Mouse (Mus musculus) MEL (cell line): ENCODE data around the gene Eef1akmt3. TPM values are rescaled to one million over a fixed set of nuclear protein-coding genes. Genes with fewer than 3 reads are reported as not detected.

Experiments used
- DNase-seq: peaks from one replicate; pipeline ENCODE4 v3.0.0; 2011; ENCODE audit warnings: low read depth, low spot score
- H3K27ac ChIP-seq: 2 replicates; pipeline ENCODE4 v1.5.1; 2012; ENCODE audit warnings: low read depth, mild to moderate bottlenecking, control low read depth, low read length, moderate library complexity; ENCODE audit not compliant: control insufficient read depth
- H3K27me3 ChIP-seq, 2 experiments: fragments of 150-350 bp in 1 of 2; sonication (generic) in 1 of 2; 2 replicates each; pipeline ENCODE4 v1.6.1; 2012; ENCODE audit warnings: low read length in 2 of 2, mild to moderate bottlenecking in 2 of 2, improper control_type of control experiment in 1 of 2, moderate library complexity in 1 of 2; ENCODE audit not compliant: insufficient read depth in 2 of 2, control insufficient read depth in 1 of 2
- H3K36me3 ChIP-seq, 2 experiments: 2 replicates each; pipeline ENCODE4 v1.6.1; 2012 to 2014; ENCODE audit warnings: low read length in 2 of 2, improper control_type of control experiment in 1 of 2, inconsistent platforms in 1 of 2, mild to moderate bottlenecking in 1 of 2; ENCODE audit not compliant: insufficient read depth in 2 of 2, control insufficient read depth in 1 of 2
- H3K4me1 ChIP-seq, 2 experiments: fragments of 150-350 bp in 1 of 2; sonication (generic) in 1 of 2; 2 replicates each; pipeline ENCODE4 v1.6.1; 2012; ENCODE audit warnings: low read length in 2 of 2, improper control_type of control experiment in 1 of 2, mild to moderate bottlenecking in 1 of 2; ENCODE audit not compliant: insufficient read depth in 2 of 2, control insufficient read depth in 1 of 2
- H3K4me3 ChIP-seq, 2 experiments: fragments of 150-350 bp in 1 of 2; sonication (generic) in 1 of 2; 2 replicates each; pipeline ENCODE4 v1.5.1; 2012; ENCODE audit warnings: low read depth in 2 of 2, low read length in 2 of 2, mild to moderate bottlenecking in 2 of 2, moderate library complexity in 2 of 2, control low read depth in 1 of 2, improper control_type of control experiment in 1 of 2; ENCODE audit not compliant: control insufficient read depth in 1 of 2, insufficient read depth in 1 of 2
- H3K79me2 ChIP-seq: 2 replicates; pipeline ENCODE4 v1.6.1; 2012; ENCODE audit warnings: mild to moderate bottlenecking, low read length, moderate library complexity; ENCODE audit not compliant: control insufficient read depth, poor library complexity, insufficient read depth
- H3K9ac ChIP-seq: 2 replicates; pipeline ENCODE4 v1.6.1; 2012; ENCODE audit warnings: low read depth, mild to moderate bottlenecking, control low read depth, low read length, moderate library complexity; ENCODE audit not compliant: control insufficient read depth, poor library complexity, severe bottlenecking
- H3K9me3 ChIP-seq: fragments of 150-350 bp; sonication (generic); replicated peaks from 2 replicates; pipeline ENCODE4 v1.6.1; 2012; ENCODE audit warnings: mild to moderate bottlenecking, low read length, improper control_type of control experiment, moderate library complexity; ENCODE audit not compliant: insufficient read depth
- BHLHE40 ChIP-seq: IDR thresholded peaks from 2 replicates; pipeline ENCODE4 v1.6.1; 2012; ENCODE audit warnings: low read depth, mild to moderate bottlenecking, inconsistent platforms, low read length, improper control_type of control experiment, borderline replicate concordance
- CHD1 ChIP-seq: IDR thresholded peaks from 2 replicates; pipeline ENCODE4 v1.6.1; 2012; ENCODE audit warnings: low read depth, mild to moderate bottlenecking, inconsistent platforms, low read length, improper control_type of control experiment
- CTCF ChIP-seq, 3 experiments: IDR thresholded peaks in 2 of 3; conservative IDR thresholded peaks in 1 of 3; 2 replicates each; pipeline ENCODE4 v1.5.1; 2011 to 2012; ENCODE audit warnings: low read length in 3 of 3, low read depth in 2 of 3, mild to moderate bottlenecking in 2 of 3, improper control_type of control experiment in 1 of 3, inconsistent platforms in 1 of 3, mixed read lengths in 1 of 3, moderate library complexity in 1 of 3; ENCODE audit not compliant: control insufficient read depth in 1 of 3, insufficient read depth in 1 of 3, poor library complexity in 1 of 3, severe bottlenecking in 1 of 3
- E2F4 ChIP-seq: IDR thresholded peaks from 2 replicates; pipeline ENCODE4 v1.6.1; 2011; ENCODE audit warnings: low read depth, low read length, improper control_type of control experiment, borderline replicate concordance
- MAFK ChIP-seq: IDR thresholded peaks from 2 replicates; pipeline ENCODE4 v1.6.1; 2011; ENCODE audit warnings: low read depth, mild to moderate bottlenecking, low read length, improper control_type of control experiment, borderline replicate concordance
- MAZ ChIP-seq: IDR thresholded peaks from 2 replicates; pipeline ENCODE4 v1.6.1; 2012; ENCODE audit warnings: low read depth, mild to moderate bottlenecking, inconsistent platforms, low read length, improper control_type of control experiment
- MEF2A ChIP-seq: IDR thresholded peaks from 2 replicates; pipeline ENCODE4 v1.6.1; 2014; ENCODE audit warnings: low read depth, mild to moderate bottlenecking, inconsistent platforms, low read length, improper control_type of control experiment; ENCODE audit not compliant: poor library complexity, insufficient replicate concordance, severe bottlenecking; ENCODE audit errors: extremely low read depth
- MXI1 ChIP-seq: IDR thresholded peaks from 2 replicates; pipeline ENCODE4 v1.6.1; 2011; ENCODE audit warnings: mild to moderate bottlenecking, low read depth, low read length, improper control_type of control experiment
- MYC ChIP-seq: IDR thresholded peaks from 2 replicates; pipeline ENCODE4 v1.6.1; 2011; ENCODE audit warnings: low read depth, mild to moderate bottlenecking, low read length, improper control_type of control experiment, moderate library complexity
- NELFE ChIP-seq: IDR thresholded peaks from 2 replicates; pipeline ENCODE4 v1.6.1; 2011; ENCODE audit warnings: low read depth, low read length, improper control_type of control experiment
- POLR2A ChIP-seq, 2 experiments: IDR thresholded peaks; 2 replicates each; pipeline ENCODE4 v1.6.1; 2011 to 2012; ENCODE audit warnings: low read length in 2 of 2, mild to moderate bottlenecking in 2 of 2, control low read depth in 1 of 2, improper control_type of control experiment in 1 of 2, low read depth in 1 of 2, moderate library complexity in 1 of 2; ENCODE audit not compliant: control insufficient read depth in 1 of 2, insufficient read depth in 1 of 2, poor library complexity in 1 of 2
- SIN3A ChIP-seq: IDR thresholded peaks from 2 replicates; pipeline ENCODE4 v1.6.1; 2012; ENCODE audit warnings: low read length, improper control_type of control experiment, inconsistent platforms
- SMC3 ChIP-seq: IDR thresholded peaks from 2 replicates; pipeline ENCODE4 v1.6.1; 2011; ENCODE audit warnings: low read depth, low read length, improper control_type of control experiment
- TAL1 ChIP-seq: IDR thresholded peaks from 2 replicates; pipeline ENCODE4 v1.6.1; 2012; ENCODE audit warnings: mild to moderate bottlenecking, inconsistent platforms, low read length, moderate library complexity, mixed read lengths
- TCF12 ChIP-seq: IDR thresholded peaks from 2 replicates; pipeline ENCODE4 v1.6.1; 2014; ENCODE audit warnings: low read depth, mild to moderate bottlenecking, inconsistent platforms, low read length, improper control_type of control experiment, moderate library complexity
- USF1 ChIP-seq: IDR thresholded peaks from 2 replicates; pipeline ENCODE4 v1.6.1; 2014; ENCODE audit warnings: low read depth, mild to moderate bottlenecking, inconsistent platforms, low read length, improper control_type of control experiment, moderate library complexity
- USF2 ChIP-seq, 2 experiments: IDR thresholded peaks; 2 replicates each; pipeline ENCODE4 v1.6.1; 2011 to 2012; ENCODE audit warnings: improper control_type of control experiment in 2 of 2, low read length in 2 of 2, borderline replicate concordance in 1 of 2, inconsistent platforms in 1 of 2, low read depth in 1 of 2, mild to moderate bottlenecking in 1 of 2; ENCODE audit not compliant: insufficient read depth in 1 of 2
- polyA plus RNA-seq, 2 experiments: library from polyadenylated mRNA; stranded (reverse) in 1 of 2; unstranded in 1 of 2; fragments of >175 nt in 1 of 2; fragments of >200 nt in 1 of 2; gene quantifications; 2 replicates each; pipeline versions ENCODE4 v1.2.1 to v1.2.4; 2012; ENCODE audit warnings: low replicate concordance in 2 of 2, low read depth in 1 of 2; ENCODE audit not compliant: insufficient read length in 2 of 2, insufficient read depth in 1 of 2, missing spikeins in 1 of 2
- total RNA-seq: library from RNA; depleted of rRNA; stranded (reverse); fragments of 300-350 nt; gene quantifications from 2 replicates; pipeline ENCODE4 v1.2.3, GENCODE M21; 2012

Eef1akmt3 gene
- total and polyA plus RNA-seq, 3 experiments = 0.27 to 2.3 TPM; not detected in 1

DNA sequence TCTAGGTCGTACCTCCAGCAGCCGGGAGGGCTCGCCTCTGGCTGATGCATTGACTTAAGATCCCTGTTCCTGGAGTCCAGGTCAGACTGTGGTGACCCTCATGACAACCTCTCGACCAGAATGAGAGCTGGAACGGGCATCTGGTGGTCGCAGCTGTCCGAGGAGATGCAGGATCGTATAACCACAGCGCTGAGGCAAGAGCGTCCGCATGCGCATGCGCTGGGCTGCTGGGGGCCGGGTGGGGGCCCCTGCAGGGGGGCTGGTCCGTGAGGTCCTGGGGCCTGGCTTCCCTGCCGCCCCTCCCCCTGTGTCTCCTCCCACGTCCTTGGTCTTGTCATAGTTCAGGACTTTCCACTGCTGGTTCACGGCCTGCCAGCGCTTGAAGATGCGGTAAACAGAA is 15.2 kb upstream of the Eef1akmt3 start:
- no peak overlapping the region for H3K9ac ChIP-seq
- H3K36me3 ChIP-seq = peaks cover 0 to 2% of the 10 kb centered on the region in 2 experiments; a peak in 1 of 4 replicates
- H3K4me3 ChIP-seq = no peak overlapping the region
- no peak overlapping the region for H3K27ac ChIP-seq
- no peaks in the 10 kb centered on the region for H3K9me3 ChIP-seq
- TF ChIP-seq SIN3A = no peak
- TF ChIP-seq NELFE = no peak
- no peak for TF ChIP-seq POLR2A (IDR thresholded peaks at IDR 0.05; ENCODE audit: control insufficient read depth in 1 of 2, insufficient read depth in 1 of 2, low read depth in 1 of 2, low read length in 2 of 2, poor library complexity in 1 of 2)
- no peak for TF ChIP-seq MAZ
- no peak for TF ChIP-seq MXI1
- TF ChIP-seq USF2 (IDR thresholded peaks at IDR 0.05; ENCODE audit: borderline replicate concordance in 1 of 2, insufficient read depth in 1 of 2, low read depth in 1 of 2, low read length in 2 of 2) = no peak
- no peak for TF ChIP-seq BHLHE40
- TF ChIP-seq, all 39 proteins: peak for 0
- no peaks in the 10 kb centered on the region; the same call in 1 of the 2 replicates for H3K79me2 ChIP-seq
- DNase-seq = no peak
- H3K27me3 ChIP-seq = no peaks in the 10 kb centered on the region
- peaks cover 0 to 7% of the 10 kb centered on the region in 2 experiments; a peak in 1 of 4 replicates for H3K4me1 ChIP-seq

DNA sequence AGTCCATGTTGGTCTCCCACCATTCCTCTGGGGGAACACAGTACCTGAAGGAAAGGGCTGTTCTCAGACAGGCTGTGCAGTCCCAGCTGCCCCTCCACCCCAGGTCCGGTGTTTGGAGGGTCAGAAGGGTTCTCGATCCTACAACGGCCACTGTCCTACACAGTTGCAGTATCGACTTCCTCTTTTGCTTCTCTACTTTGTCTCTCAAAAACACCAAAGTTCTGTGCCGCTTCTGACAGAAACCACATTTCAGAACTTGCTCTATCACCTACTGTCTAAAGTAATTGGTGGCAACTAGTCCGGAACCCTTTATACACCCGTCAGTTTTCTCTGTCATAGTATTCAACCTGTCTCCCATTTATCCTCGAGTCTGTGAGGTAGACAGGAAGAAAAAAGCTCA is 14.1 kb upstream of the Eef1akmt3 start:
- no peak overlapping the region for H3K27ac ChIP-seq
- no peaks in the 10 kb centered on the region for H3K9me3 ChIP-seq
- no peaks in the 10 kb centered on the region for H3K27me3 ChIP-seq
- DNase-seq = no peak
- no peak for TF ChIP-seq BHLHE40
- TF ChIP-seq NELFE = no peak
- no peak for TF ChIP-seq MEF2A
- no peak for TF ChIP-seq SIN3A
- no peak for TF ChIP-seq MXI1
- TF ChIP-seq E2F4 = no peak
- TF ChIP-seq TAL1 = no peak
- TF ChIP-seq TCF12 = no peak
- no peak for TF ChIP-seq MAFK
- TF ChIP-seq CTCF (IDR thresholded peaks at IDR 0.05 in 2 of 3, conservative IDR thresholded peaks at IDR 0.05 in 1 of 3; ENCODE audit: control insufficient read depth in 1 of 3, insufficient read depth in 1 of 3, low read depth in 2 of 3, low read length in 3 of 3, poor library complexity in 1 of 3, severe bottlenecking in 1 of 3) = no peak
- TF ChIP-seq USF1 = no peak
- no peak for TF ChIP-seq POLR2A (IDR thresholded peaks at IDR 0.05; ENCODE audit: control insufficient read depth in 1 of 2, insufficient read depth in 1 of 2, low read depth in 1 of 2, low read length in 2 of 2, poor library complexity in 1 of 2)
- TF ChIP-seq CHD1 = no peak
- no peak for TF ChIP-seq MYC
- no peak for TF ChIP-seq SMC3
- H3K4me3 ChIP-seq = no peak overlapping the region
- peaks cover 2 to 11% of the 10 kb centered on the region in 2 experiments for H3K4me1 ChIP-seq
- no peaks in the 10 kb centered on the region; the same call in 1 of the 2 replicates for H3K79me2 ChIP-seq
- peaks cover 0 to 7% of the 10 kb centered on the region in 2 experiments; a peak in 2 of 4 replicates for H3K36me3 ChIP-seq
- no peak overlapping the region for H3K9ac ChIP-seq
